Mouse (Mus musculus): ENCODE results near the gene Tyw1. TPM values are rescaled to one million over a fixed set of nuclear protein-coding genes. Genes with fewer than 3 reads are reported as not detected.

Tyw1 gene
- polyA plus RNA-seq, 1 experiment from 2014 or later: 17.8 TPM

- peak overlapping the region; percentile 84 for H3K4me2 ChIP-seq
- peak overlapping the region; percentile 82 for H3K27ac ChIP-seq (ENCODE audit: low read depth, low read length)
- H3K36me3 ChIP-seq (ENCODE audit: control insufficient read depth, insufficient read depth, low read length): peaks cover 3% of the 10 kb centered on the region; the same call in 1 of the 2 replicates
- under 1% methylated on average over 88 of the region's 88 CpGs for WGBS (ENCODE audit: insufficient replicate concordance)
- ATAC-seq (replicated peaks; ENCODE audit: insufficient number of reproducible peaks, low FRiP score, low TSS enrichment): peak; percentile 83
- peak overlapping the region; percentile 84 for H3K4me3 ChIP-seq (ENCODE audit: low read depth, low read length)
- no peaks in the 10 kb centered on the region for H3K27me3 ChIP-seq (ENCODE audit: control insufficient read depth, insufficient read depth, low read length)
- H3K9me3 ChIP-seq (replicated peaks; ENCODE audit: control insufficient read depth, low read length): no peaks in the 10 kb centered on the region
- peak overlapping the region; percentile 94 for H3K9ac ChIP-seq (ENCODE audit: low read depth, low read length)
- H3K4me1 ChIP-seq (ENCODE audit: control insufficient read depth, insufficient read depth, low read length): peaks cover 16% of the 10 kb centered on the region
These were observed 33.0 kb upstream of the Tyw1 start for GRCm38 (mm10) chr5:130222146-130223004.

GRCm38 (mm10) chr5:130226790-130227189, 28.6 kb upstream of the Tyw1 start:
- Histone ChIP-seq H3K27me3 (ENCODE audit: control insufficient read depth, insufficient read depth, low read length) (no peaks in the 10 kb centered on the region), H3K4me2 (no peak overlapping the region), H3K36me3 (ENCODE audit: control insufficient read depth, insufficient read depth, low read length) (peaks cover 7% of the 10 kb centered on the region), H3K9ac (ENCODE audit: low read depth, low read length) (no peak overlapping the region), H3K4me3 (ENCODE audit: low read depth, low read length) (no peak overlapping the region), H3K9me3 (replicated peaks; ENCODE audit: control insufficient read depth, low read length) (no peaks in the 10 kb centered on the region), H3K4me1 (ENCODE audit: control insufficient read depth, insufficient read depth, low read length) (peaks cover 10% of the 10 kb centered on the region), H3K27ac (ENCODE audit: low read depth, low read length) (no peak overlapping the region)
- WGBS (ENCODE audit: insufficient replicate concordance): 89% methylated on average over 3 of the region's 3 CpGs
- no peak for ATAC-seq (replicated peaks; ENCODE audit: insufficient number of reproducible peaks, low FRiP score, low TSS enrichment)

GRCm38 (mm10) chr5:130228120-130228519, 27.3 kb upstream of the Tyw1 start:
- ATAC-seq (replicated peaks; ENCODE audit: insufficient number of reproducible peaks, low FRiP score, low TSS enrichment): no peak
- WGBS (ENCODE audit: insufficient replicate concordance): 82% methylated on average over 4 of the region's 4 CpGs
- no peak overlapping the region for H3K27ac ChIP-seq (ENCODE audit: low read depth, low read length)
- H3K9me3 ChIP-seq (replicated peaks; ENCODE audit: control insufficient read depth, low read length): no peaks in the 10 kb centered on the region
- H3K4me2 ChIP-seq: no peak overlapping the region
- no peak overlapping the region for H3K4me3 ChIP-seq (ENCODE audit: low read depth, low read length)
- H3K36me3 ChIP-seq (ENCODE audit: control insufficient read depth, insufficient read depth, low read length): peaks cover 20% of the 10 kb centered on the region
- peaks cover 9% of the 10 kb centered on the region for H3K4me1 ChIP-seq (ENCODE audit: control insufficient read depth, insufficient read depth, low read length)
- H3K27me3 ChIP-seq (ENCODE audit: control insufficient read depth, insufficient read depth, low read length): no peaks in the 10 kb centered on the region
- no peak overlapping the region for H3K9ac ChIP-seq (ENCODE audit: low read depth, low read length)

GRCm38 (mm10) chr5:130236302-130236701, 19.1 kb upstream of the Tyw1 start:
- H3K27me3 ChIP-seq (ENCODE audit: control insufficient read depth, insufficient read depth, low read length): no peaks in the 10 kb centered on the region
- no peak overlapping the region for H3K27ac ChIP-seq (ENCODE audit: low read depth, low read length)
- no peak for ATAC-seq (replicated peaks; ENCODE audit: insufficient number of reproducible peaks, low FRiP score, low TSS enrichment)
- WGBS (ENCODE audit: insufficient replicate concordance): 92% methylated on average over 8 of the region's 8 CpGs
- H3K4me2 ChIP-seq: no peak overlapping the region
- H3K9me3 ChIP-seq (replicated peaks; ENCODE audit: control insufficient read depth, low read length): no peaks in the 10 kb centered on the region
- H3K4me1 ChIP-seq (ENCODE audit: control insufficient read depth, insufficient read depth, low read length): no peaks in the 10 kb centered on the region
- H3K36me3 ChIP-seq (ENCODE audit: control insufficient read depth, insufficient read depth, low read length): peaks cover 67% of the 10 kb centered on the region
- no peak overlapping the region for H3K4me3 ChIP-seq (ENCODE audit: low read depth, low read length)
- H3K9ac ChIP-seq (ENCODE audit: low read depth, low read length): no peak overlapping the region

- Histone ChIP-seq H3K9ac (ENCODE audit: low read depth, low read length) (no peak overlapping the region), H3K36me3 (ENCODE audit: control insufficient read depth, insufficient read depth, low read length) (peaks cover 56% of the 10 kb centered on the region), H3K4me3 (ENCODE audit: low read depth, low read length) (no peak overlapping the region), H3K9me3 (replicated peaks; ENCODE audit: control insufficient read depth, low read length) (no peaks in the 10 kb centered on the region), H3K4me2 (no peak overlapping the region), H3K27ac (ENCODE audit: low read depth, low read length) (no peak overlapping the region), H3K4me1 (ENCODE audit: control insufficient read depth, insufficient read depth, low read length) (no peaks in the 10 kb centered on the region), H3K27me3 (ENCODE audit: control insufficient read depth, insufficient read depth, low read length) (no peaks in the 10 kb centered on the region)
- WGBS (ENCODE audit: insufficient replicate concordance): 92% methylated on average over 7 of the region's 7 CpGs
- no peak; the same call in 1 of the 2 replicates for ATAC-seq (replicated peaks; ENCODE audit: insufficient number of reproducible peaks, low FRiP score, low TSS enrichment)
These were observed 16.2 kb upstream of the Tyw1 start for GRCm38 (mm10) chr5:130239236-130239635.

- 93% methylated on average over 2 of the region's 2 CpGs for WGBS (ENCODE audit: insufficient replicate concordance)
- Histone ChIP-seq H3K27me3 (ENCODE audit: control insufficient read depth, insufficient read depth, low read length) (no peaks in the 10 kb centered on the region), H3K27ac (ENCODE audit: low read depth, low read length) (no peak overlapping the region), H3K4me1 (ENCODE audit: control insufficient read depth, insufficient read depth, low read length) (no peaks in the 10 kb centered on the region), H3K4me3 (ENCODE audit: low read depth, low read length) (no peak overlapping the region), H3K9me3 (replicated peaks; ENCODE audit: control insufficient read depth, low read length) (no peaks in the 10 kb centered on the region), H3K36me3 (ENCODE audit: control insufficient read depth, insufficient read depth, low read length) (peaks cover 54% of the 10 kb centered on the region), H3K9ac (ENCODE audit: low read depth, low read length) (no peak overlapping the region), H3K4me2 (no peak overlapping the region)
- ATAC-seq (replicated peaks; ENCODE audit: insufficient number of reproducible peaks, low FRiP score, low TSS enrichment): no peak
These were observed 15.6 kb upstream of the Tyw1 start for GRCm38 (mm10) chr5:130239856-130240255.

GRCm38 (mm10) chr5:130241426-130241825, 14.0 kb upstream of the Tyw1 start:
- WGBS (ENCODE audit: insufficient replicate concordance): 84% methylated on average over 12 of the region's 12 CpGs

GRCm38 (mm10) chr5:130247823-130248222, 7.6 kb upstream of the Tyw1 start:
- no peak overlapping the region for H3K4me3 ChIP-seq (ENCODE audit: low read depth, low read length)
- no peak overlapping the region for H3K4me2 ChIP-seq
- H3K27ac ChIP-seq (ENCODE audit: low read depth, low read length): no peak overlapping the region
- H3K4me1 ChIP-seq (ENCODE audit: control insufficient read depth, insufficient read depth, low read length): no peaks in the 10 kb centered on the region
- H3K9me3 ChIP-seq (replicated peaks; ENCODE audit: control insufficient read depth, low read length): no peaks in the 10 kb centered on the region
- no peak for ATAC-seq (replicated peaks; ENCODE audit: insufficient number of reproducible peaks, low FRiP score, low TSS enrichment)
- H3K9ac ChIP-seq (ENCODE audit: low read depth, low read length): no peak overlapping the region; the same call in 1 of the 2 replicates
- 71% methylated on average over 5 of the region's 5 CpGs for WGBS (ENCODE audit: insufficient replicate concordance)
- H3K27me3 ChIP-seq (ENCODE audit: control insufficient read depth, insufficient read depth, low read length): no peaks in the 10 kb centered on the region
- H3K36me3 ChIP-seq (ENCODE audit: control insufficient read depth, insufficient read depth, low read length): peaks cover 52% of the 10 kb centered on the region

More at GRCm38 (mm10) chr5:130241426-130241825, 14.0 kb upstream of the Tyw1 start:
- Histone ChIP-seq H3K4me3 (ENCODE audit: low read depth, low read length) (no peak overlapping the region), H3K27ac (ENCODE audit: low read depth, low read length) (no peak overlapping the region), H3K4me1 (ENCODE audit: control insufficient read depth, insufficient read depth, low read length) (no peaks in the 10 kb centered on the region), H3K9me3 (replicated peaks; ENCODE audit: control insufficient read depth, low read length) (no peaks in the 10 kb centered on the region), H3K27me3 (ENCODE audit: control insufficient read depth, insufficient read depth, low read length) (no peaks in the 10 kb centered on the region), H3K36me3 (ENCODE audit: control insufficient read depth, insufficient read depth, low read length) (peaks cover 52% of the 10 kb centered on the region), H3K9ac (ENCODE audit: low read depth, low read length) (no peak overlapping the region), H3K4me2 (no peak overlapping the region)
- ATAC-seq (replicated peaks; ENCODE audit: insufficient number of reproducible peaks, low FRiP score, low TSS enrichment): no peak

All from heart, embryonic 11.5 days (tissue).